Mouse (Mus musculus): Measurements from ENCODE around the gene Zfp207. TPM values are rescaled to one million over a fixed set of nuclear protein-coding genes. Genes with fewer than 3 reads are reported as not detected.
A peak's percentile ranks its signal among the peaks of the same experiment; 100 is the strongest.
"Not testable (repeated sequence)": the region's sequence is repeated elsewhere in the genome, so short reads cannot be mapped to it uniquely, and the experiment has no call there.

The Zfp207 gene
- total RNA-seq, 1 experiment from 2014 or later: 154 TPM

DNA sequence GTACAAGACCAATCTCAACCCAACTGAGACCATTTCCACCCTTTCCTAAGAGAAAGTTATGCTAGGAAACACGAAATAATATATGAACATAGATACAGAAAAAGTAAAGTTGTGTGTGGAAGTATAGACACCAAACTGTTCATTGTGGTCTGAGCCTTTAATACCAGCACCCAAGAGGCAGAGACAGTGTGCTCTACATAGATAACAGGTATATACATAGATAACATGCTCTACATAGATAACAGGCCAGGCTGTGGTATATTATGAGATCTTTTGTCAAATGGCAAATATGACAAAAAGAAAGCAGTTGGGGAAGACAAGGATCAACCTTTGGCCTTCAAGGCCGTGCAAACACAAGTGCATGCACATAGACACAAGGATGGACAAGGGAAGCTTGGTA lies 27.3 kb downstream of the Zfp207 start:
- no peak for DNase-seq

DNA sequence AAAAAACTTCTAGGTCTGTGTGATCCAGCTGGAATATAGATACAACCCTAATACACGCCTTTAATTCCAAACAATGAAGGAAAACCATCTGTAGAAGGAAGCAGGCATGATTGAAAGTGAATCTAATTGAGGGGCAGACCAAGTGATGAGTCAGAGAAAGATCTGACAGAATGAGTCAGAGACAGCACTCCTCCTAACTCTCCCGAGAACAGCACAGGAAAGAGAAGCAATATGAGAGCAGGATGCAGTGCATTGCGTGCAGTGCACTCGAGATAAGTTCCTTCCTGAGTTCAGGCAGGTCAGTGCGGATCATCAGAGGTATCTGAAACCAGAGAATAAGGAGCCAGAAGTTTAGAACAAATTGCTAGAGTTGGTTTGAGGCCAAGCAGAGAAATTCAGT lies 34.0 kb downstream of the Zfp207 start:
- DNase-seq: no peak

DNA sequence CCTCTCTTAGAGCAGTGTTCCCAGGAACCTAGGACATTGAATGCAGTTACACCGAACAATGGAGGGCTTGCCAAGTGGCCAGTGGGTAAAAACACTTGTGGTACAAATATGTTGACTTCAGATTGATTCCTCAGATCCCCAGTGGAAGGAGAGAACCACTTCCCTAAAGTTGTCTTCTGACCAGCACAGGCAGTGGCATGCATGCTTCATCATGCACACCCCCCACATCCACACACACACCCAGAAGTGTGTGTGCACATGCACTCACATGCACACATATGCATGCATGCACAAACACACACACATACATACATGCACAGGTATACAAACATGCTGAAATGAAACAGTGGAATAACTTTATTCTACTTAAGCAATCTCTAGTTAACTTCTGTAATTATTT lies 36.7 kb downstream of the Zfp207 start:
- DNase-seq: no peak

DNA sequence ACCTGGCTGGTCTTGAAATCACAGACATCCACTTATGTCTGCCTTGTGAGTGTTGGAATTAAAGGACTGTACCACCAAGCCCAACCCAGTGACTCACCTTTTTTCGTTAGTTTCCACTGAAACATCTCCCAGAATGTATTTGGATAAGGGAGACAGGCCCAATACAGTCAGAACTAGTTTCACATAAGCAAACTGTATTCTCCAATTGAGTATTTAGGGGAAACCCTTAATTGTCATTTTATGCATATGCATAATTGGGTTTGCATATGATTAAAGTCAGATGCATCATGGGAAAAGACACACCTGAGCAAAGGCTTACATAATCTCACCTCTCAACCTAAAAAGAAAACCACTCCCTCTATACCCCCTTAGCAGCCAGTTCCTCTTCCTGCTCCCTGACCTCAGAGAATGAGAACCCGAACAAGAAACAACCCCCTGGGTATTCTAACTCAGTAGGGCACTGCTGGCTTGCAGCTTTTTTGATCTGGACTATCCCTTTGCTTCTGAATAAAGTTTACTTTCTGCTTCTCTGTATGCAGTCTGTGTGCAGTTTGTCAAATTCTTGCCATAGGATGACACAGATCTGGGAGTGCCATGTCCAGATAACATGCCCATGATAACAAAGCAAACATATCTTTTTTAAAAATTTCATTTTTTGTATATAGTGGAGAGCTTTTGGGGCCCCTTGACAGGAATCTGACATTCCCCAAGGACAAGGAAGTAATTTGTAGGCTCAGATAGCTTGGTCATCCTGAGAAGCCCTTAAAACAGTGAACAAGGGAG lies 37.3 kb downstream of the Zfp207 start:
- no peak for DNase-seq

DNA sequence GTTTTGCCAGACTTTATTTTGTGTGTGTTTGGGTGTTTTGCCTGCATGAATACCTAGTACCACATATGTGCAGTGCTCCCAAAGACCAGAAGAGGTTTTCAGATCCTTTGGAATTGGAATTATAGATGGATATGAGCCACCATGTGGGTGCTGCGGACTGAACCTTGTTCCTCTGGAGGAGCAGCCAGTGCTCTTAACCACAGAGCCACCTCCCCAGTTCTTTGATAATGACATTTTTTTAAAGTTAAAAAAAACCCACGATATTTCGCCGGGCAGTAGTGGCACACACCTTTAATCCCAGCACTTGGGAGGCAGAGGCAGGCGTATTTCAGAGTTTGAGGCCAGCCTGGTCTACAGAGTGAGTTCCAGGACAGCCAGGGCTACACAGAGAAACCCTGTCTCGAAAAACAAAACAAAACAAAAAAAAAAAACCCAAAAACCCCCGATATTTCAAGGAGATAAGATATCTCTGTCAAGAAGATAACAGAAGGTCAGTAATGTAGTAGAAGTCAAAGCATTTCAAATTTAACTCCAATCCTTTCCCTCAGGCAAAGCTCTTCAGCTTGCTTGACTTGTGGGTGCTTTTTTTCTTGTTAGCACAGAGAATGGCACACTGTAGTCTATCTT lies 38.5 kb downstream of the Zfp207 start:
- DNase-seq: no peak

DNA sequence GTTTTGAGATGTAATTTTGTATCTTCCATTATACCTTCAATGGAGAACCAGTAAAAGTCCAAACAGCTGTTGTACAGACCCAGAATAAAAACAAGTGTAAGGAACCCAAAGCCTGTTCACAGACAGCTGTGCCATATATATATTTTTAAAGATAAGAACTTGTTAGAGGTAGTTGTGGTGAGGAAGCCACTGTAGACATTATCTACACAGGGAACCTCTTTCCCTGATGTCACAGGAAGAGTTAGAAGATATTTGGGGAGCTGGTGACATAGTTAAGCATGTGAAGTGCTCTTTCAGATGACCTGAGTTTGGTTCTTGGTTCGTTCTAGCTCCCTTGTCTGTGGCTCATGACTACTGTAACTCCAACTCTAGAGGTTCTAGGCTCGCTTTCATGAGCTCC lies 41.6 kb downstream of the Zfp207 start:
- no peak for DNase-seq

DNA sequence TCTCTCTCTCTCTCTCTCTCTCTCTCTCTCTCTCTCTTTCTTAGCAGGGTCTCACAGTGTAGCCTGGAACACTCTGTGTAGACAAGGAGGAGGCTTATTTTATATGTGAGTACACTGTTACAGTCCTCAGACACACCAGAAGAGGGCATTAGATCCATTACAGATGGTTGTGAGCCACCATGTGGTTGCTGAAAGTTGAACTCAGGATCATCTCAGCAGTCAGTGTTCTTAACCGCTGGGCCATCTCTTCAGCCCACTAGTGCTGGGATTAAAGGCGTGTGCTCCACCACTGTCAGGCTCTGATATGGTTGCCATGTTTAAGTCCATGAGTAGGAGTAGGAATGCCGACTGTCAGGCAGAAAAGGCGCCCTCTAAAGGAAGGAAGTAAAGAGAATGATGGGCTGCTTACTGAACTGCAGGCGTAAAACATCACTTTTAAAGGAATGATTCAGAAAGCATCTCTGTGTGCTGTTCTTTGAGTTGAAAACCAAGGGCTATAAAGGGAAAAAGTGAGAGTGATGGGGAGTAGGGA lies 42.2 kb downstream of the Zfp207 start:
- no peak for DNase-seq

DNA sequence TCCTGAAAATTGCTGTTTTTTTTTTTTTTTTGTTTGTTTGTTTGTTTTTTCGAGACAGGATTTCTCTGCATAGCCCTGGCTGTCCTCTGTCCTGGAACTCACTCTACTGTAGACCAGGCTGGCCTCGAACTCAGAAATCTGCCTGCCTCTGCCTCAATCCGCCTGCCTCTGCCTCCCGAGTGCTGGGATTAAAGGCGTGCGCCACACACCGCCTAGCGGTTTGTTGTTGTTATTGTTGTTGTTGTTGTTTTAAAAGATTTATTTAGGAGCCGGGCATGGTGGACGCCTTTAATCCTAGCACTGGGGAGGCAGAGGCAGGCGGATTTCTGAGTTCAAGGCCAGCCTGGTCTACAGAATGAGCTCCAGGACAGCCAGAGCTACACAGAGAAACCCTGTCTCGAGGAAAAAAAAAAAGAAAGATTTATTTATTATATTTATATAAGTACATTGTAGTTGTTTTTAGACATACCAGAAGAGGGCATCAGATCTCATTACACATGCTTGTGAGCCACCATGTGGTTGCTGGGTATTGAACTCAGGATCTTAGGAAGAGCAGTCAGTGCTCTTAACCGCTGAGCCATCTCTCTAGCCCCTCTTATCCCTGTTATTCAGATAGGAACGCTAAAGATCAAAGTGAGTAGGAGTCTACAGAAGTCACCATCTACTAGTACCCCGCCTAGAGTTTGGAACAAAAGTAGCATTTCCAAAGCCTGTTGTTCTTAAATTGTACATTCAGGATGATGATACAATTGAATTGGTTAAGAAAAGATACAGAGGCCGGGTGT lies 43.1 kb downstream of the Zfp207 start:
- not testable (repeated sequence) for DNase-seq

DNA sequence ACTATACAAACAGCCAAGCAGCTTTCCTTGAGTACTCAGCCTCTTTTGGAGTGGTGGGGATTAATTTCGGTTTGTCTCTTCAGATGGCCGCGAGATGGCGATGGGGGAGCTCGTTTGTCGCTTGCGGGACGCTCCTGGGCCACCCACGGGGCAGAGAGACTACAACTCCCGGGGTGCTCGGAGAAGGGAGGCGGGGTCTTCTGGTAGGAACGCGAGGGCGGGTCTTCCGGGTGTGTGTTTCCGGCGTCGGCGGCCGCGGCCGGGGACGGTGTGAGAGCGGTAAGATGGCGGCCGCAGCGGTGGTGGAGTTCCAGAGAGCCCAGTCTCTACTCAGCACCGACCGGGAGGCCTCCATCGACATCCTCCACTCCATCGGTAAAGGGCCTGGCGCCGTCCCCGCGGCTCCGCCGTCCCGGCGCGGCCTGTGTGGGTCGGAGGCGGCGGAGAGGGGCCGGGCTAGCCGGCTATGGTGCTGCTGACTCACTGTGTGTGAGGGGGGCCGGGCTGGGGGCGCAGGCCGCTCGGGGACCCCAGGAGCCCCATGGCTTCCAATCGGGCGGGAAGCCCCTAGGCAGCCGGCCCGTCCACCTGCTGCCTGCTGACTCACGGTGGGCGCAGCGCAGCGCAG lies 45.4 kb downstream of the Zfp207 start, which contains the start of gene Psmd11:
TSS of gene Psmd11 (plus strand) at position 235 of the 628 bp plus-strand sequence.
- peak; percentile 98 for DNase-seq

DNA sequence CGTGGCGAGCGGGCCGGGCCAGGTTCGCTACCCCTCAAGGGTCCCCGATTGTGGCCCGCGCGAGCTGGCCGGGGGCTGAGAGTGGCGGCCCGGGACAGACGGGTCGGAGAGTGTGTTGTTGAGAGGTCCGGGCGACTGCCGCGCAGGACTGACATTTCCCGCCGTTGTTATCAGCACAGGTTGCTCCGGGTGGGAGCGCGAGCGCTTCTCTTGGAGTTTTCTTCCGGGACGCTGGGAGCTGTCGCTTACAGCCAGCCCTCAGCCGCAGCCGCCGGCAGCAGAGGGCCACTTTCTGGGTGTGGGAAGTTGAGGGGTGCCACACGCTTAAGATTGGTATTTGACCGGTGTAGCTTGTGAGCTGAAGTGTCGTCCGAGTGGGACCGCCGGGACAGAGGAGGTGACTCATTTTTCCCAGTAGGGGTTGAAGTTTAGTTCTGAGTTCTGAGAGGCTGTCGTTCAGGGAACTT lies 46.0 kb downstream of the Zfp207 start:
- DNase-seq: peak; percentile 62

DNA sequence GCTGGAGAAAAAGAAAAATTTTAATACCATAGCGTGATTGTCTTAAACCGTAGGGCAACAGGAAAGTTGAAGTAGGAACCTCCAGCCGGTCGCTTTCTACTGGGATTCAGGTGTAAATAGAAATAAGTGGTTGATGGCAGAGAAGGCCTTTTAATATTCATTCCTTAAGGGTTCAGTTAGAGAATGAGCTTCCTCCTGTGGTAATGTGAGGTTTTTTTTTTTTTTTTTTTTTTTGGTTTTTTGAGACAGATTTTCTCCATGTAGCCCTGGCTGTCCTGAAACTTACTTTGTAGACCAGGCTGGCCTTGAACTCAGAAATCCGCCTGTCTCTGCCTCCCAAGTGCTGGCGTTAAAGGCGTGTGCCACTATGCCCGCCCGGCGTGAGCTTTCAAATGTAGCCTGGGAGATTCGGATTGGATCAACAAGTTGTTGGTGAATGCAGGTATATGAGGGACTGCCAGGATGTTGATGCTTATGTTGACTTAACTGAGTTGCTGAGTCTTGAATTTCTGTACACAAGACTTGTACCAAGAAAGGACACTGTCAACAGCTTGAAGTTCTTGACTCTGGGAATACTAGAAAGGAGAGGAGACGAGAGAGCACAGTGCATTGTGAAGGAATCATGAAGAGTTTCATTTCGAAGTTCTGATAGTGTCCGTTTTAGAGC lies 46.6 kb downstream of the Zfp207 start:
- no peak for DNase-seq

DNA sequence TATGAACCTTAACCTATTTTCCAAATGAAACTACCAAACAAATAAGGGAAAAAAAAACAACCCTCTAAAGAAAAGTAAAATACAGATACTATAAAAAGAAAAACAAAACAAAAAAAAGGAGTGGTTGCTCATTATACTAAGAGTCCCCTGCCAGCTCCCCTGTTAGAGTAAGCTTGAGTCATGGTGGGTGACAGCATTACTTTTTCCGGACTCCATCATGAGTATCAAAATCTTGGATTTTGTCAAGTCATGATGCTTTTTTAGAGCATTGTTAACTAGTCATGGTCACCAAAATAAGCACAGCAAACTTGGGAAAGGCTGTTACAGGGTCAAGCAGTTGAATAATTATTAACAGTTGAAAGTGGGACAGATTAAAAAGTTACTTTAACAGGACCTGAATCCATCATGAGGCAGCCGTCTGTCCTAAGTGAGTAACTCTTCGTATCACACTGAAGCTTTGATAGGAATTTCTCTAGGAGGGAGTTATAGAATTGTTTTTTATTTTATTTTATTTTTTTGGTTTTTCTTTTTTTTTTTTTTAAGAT lies 47.4 kb downstream of the Zfp207 start:
- DNase-seq: no peak

DNA sequence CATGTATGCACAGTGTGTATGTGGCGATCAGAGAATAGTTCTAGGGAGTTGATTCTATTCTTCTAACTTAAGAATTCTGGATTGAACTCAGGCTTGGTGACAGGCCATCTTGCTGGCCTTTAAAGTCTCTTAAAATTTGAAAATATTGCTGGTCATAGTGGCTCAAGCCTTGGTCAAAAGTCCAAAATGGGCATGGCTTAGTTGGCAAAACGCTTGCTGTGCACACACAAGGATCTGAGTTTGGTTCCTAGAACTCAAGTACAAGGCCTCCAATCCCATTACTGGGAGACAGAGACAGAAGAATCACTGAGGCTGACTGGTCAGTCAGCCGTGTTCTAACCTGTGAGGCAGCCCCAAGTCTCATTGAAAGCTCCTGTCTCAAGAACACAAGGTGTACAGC lies 63.8 kb downstream of the Zfp207 start:
- no peak for DNase-seq

DNA sequence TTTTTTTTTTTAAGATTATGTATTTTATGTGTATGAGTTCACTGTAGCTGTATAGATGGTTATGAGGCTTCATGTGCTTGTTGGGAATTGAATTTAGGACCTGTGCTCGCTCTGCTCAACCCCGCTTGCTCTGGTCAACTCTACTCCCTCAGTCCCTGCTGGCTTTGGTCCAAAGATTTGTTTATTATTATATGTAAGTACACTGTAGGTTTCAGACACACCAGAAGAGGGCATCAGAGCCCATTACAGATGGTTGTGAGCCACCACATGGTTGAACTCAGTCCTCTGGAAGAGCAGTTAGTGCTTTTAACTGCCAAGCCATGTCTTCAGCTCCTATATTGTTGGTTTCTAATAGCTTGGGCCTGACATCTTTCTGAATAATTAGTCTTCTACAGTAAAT lies 66.8 kb downstream of the Zfp207 start:
- DNase-seq: no peak

DNA sequence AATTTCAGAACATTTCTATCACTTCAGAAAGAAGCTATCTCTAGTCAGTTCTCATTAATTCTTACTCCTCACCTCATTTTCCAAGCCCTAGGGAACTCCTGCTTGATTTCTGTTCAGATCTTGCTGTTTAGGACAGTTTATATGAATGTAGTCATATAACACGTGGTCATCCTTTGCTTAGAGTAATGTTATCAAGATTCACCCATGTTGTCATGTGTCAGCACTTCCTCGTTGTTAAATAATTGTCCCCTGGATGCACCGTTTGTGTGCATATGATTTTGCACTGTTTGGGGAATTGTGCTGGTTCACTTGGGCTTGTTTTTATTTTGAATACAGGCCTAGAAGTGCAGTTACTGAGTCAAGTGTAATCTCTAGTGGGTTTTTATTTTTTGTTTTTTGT lies 69.2 kb downstream of the Zfp207 start:
- no peak for DNase-seq

DNA sequence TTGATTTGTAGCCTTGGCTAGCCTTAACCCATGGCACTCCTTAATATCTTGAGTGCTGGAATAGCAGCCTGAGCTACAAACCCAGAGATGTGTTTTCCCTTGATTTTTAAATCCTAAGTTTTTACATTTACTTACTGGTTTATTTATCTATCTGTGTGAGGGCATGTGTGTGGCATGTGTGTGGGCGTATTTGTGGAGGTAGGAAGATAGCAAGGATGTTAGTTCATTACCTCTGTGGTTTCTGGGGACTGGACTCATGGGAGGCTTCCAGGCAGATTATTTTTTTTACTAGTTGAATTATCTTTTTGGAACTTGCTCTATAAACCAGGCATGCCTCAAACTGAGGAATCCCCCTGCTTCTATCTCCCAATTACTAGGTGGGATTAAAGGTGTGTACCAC lies 70.1 kb downstream of the Zfp207 start:
- DNase-seq: no peak

Other genes with a start within 250 kb of the Zfp207 start
- gene Tefm, start 241.1 kb upstream of the Zfp207 start, total RNA-seq (2021): 18.6 and 22.1 TPM in 2 replicates
- 13.6 and 13.9 TPM in 2 replicates for gene Adap2, start 229.2 kb upstream of the Zfp207 start, total RNA-seq (2021)
- 7.8 and 9.4 TPM in 2 replicates for gene Rnf135, start 199.4 kb upstream of the Zfp207 start, total RNA-seq (2021)
- gene Rhot1, start 174.3 kb upstream of the Zfp207 start, total RNA-seq (2021): 66.5 and 69.1 TPM in 2 replicates
- 2.6 and 3.2 TPM in 2 replicates for gene Rhbdl3, start 82.4 kb upstream of the Zfp207 start, total RNA-seq (2021)
- 12.7 and 20.4 TPM in 2 replicates for gene 5730455P16Rik, start 5.2 kb upstream of the Zfp207 start, total RNA-seq (2021)
- gene Psmd11, start 45.3 kb downstream of the Zfp207 start, total RNA-seq (2021): 124 and 132 TPM in 2 replicates
- 2.6 and 4.7 TPM in 2 replicates for gene Cdk5r1, start 93.7 kb downstream of the Zfp207 start, total RNA-seq (2021)

All from adrenal gland, postnatal 14 days (tissue).